Mouse (Mus musculus) heart, embryonic 14.5 days (tissue): ENCODE data around the gene Gm3383. TPM values are rescaled to one million over a fixed set of nuclear protein-coding genes. Genes with fewer than 3 reads are reported as not detected.

Source experiments
- polyA plus RNA-seq: library from polyadenylated mRNA; unstranded; fragments of >200 nt; fragmentation: Nextera tagmentation; extraction: Ambion mirVana; gene quantifications from 2 replicates; pipeline ENCODE4 v1.2.1, GENCODE M21; 2014

Gm3383 gene
- polyA plus RNA-seq, 1 experiment from 2014 or later: 1.3 TPM

Other genes with a start within 250 kb of the Gm3383 start
- not detected in 2 replicates for gene Gm8265, start 175.0 kb downstream of the Gm3383 start, polyA plus RNA-seq
- gene Gm9603, start 120.5 kb downstream of the Gm3383 start, polyA plus RNA-seq: not detected in 2 replicates
- gene Gm3373, start 66.4 kb downstream of the Gm3383 start, polyA plus RNA-seq: 0.27 TPM in 1 of 2 replicates, not detected in the other
- gene Gm3424, start 22.3 kb upstream of the Gm3383 start, polyA plus RNA-seq: not detected in 2 replicates
- not detected in 2 replicates for gene Gm8237, start 72.4 kb upstream of the Gm3383 start, polyA plus RNA-seq
- 0.38 and 0.61 TPM in 2 replicates for gene Gm3248, start 153.8 kb upstream of the Gm3383 start, polyA plus RNA-seq
- not detected in 2 replicates for gene Gm3453, start 171.2 kb upstream of the Gm3383 start, polyA plus RNA-seq